ENCODE assay signal across 8 mouse cellular contexts in genomic region chr9:55311560-55311959, GRCm38 (mm10). TPM values are rescaled to one million over a fixed set of nuclear protein-coding genes. Genes with fewer than 3 reads are reported as not detected.
DNase-seq lines count a peak whose midpoint lies in the region; ATAC-seq and TF ChIP-seq lines count a peak whose summit lies in the region.

No protein-coding gene starts in this region.

- no peak overlapping the region for H3K9ac ChIP-seq in heart, embryonic 11.5 days (ENCODE audit: low read depth, low read length)
- no peak overlapping the region for H3K9ac ChIP-seq in midbrain, embryonic 12.5 days (replicated peaks)

- no peak for ATAC-seq in heart, embryonic 11.5 days (replicated peaks; ENCODE audit: insufficient number of reproducible peaks, low FRiP score, low TSS enrichment)
- ATAC-seq in midbrain, embryonic 12.5 days (ENCODE audit: low FRiP score, low read depth), result peak; percentile 44; the same call in 1 of the 2 replicates

- no peak for TF ChIP-seq POLR2A in spleen, adult 2 months (IDR thresholded peaks at IDR 0.05; ENCODE audit: low read depth, low read length)

- no peaks in the 10 kb centered on the region for H3K36me3 ChIP-seq in heart, embryonic 11.5 days (ENCODE audit: control insufficient read depth, insufficient read depth, low read length)
- H3K36me3 ChIP-seq in limb, embryonic 10.5 days, result no peaks in the 10 kb centered on the region
- H3K36me3 ChIP-seq in midbrain, embryonic 12.5 days, result no peaks in the 10 kb centered on the region
- H3K36me3 ChIP-seq in spleen, adult 2 months (ENCODE audit: control insufficient read depth, insufficient read depth, low read length), result no peaks in the 10 kb centered on the region

- no peak overlapping the region for H3K4me3 ChIP-seq in heart, embryonic 11.5 days (ENCODE audit: low read depth, low read length)
- H3K4me3 ChIP-seq in limb, embryonic 10.5 days, result no peak overlapping the region
- no peak overlapping the region for H3K4me3 ChIP-seq in midbrain, embryonic 12.5 days
- no peak overlapping the region for H3K4me3 ChIP-seq in spleen, adult 2 months (ENCODE audit: extremely low read depth, insufficient read depth, insufficient read length)

- H3K9me3 ChIP-seq in heart, embryonic 11.5 days (replicated peaks; ENCODE audit: control insufficient read depth, low read length), result no peaks in the 10 kb centered on the region
- no peaks in the 10 kb centered on the region for H3K9me3 ChIP-seq in limb, embryonic 10.5 days (replicated peaks)
- no peaks in the 10 kb centered on the region for H3K9me3 ChIP-seq in midbrain, embryonic 12.5 days

- H3K27ac ChIP-seq in heart, embryonic 11.5 days (ENCODE audit: low read depth, low read length), result no peak overlapping the region
- no peak overlapping the region for H3K27ac ChIP-seq in limb, embryonic 10.5 days
- H3K27ac ChIP-seq in midbrain, embryonic 12.5 days (replicated peaks), result no peak overlapping the region
- H3K27ac ChIP-seq in spleen, adult 2 months (ENCODE audit: insufficient read depth, low read length), result no peak overlapping the region

- no peaks in the 10 kb centered on the region for H3K27me3 ChIP-seq in heart, embryonic 11.5 days (ENCODE audit: control insufficient read depth, insufficient read depth, low read length)
- H3K27me3 ChIP-seq in limb, embryonic 10.5 days (ENCODE audit: low read depth, poor library complexity, severe bottlenecking), result no peaks in the 10 kb centered on the region
- H3K27me3 ChIP-seq in midbrain, embryonic 12.5 days, result no peaks in the 10 kb centered on the region
- no peaks in the 10 kb centered on the region for H3K27me3 ChIP-seq in spleen, adult 2 months (ENCODE audit: control insufficient read depth, insufficient read depth, low read length)

- no peak overlapping the region for H3K4me2 ChIP-seq in heart, embryonic 11.5 days
- no peak overlapping the region for H3K4me2 ChIP-seq in midbrain, embryonic 12.5 days (replicated peaks)

- WGBS in heart, embryonic 11.5 days (ENCODE audit: insufficient replicate concordance), result 3% methylated on average over 5 of the region's 5 CpGs
- WGBS in limb, embryonic 10.5 days, result 10% methylated on average over 5 of the region's 5 CpGs
- WGBS in midbrain, embryonic 12.5 days, result 11% methylated on average over 5 of the region's 5 CpGs
- 10% methylated on average over 5 of the region's 5 CpGs for WGBS in spleen, adult 2 months

- H3K4me1 ChIP-seq in heart, embryonic 11.5 days (ENCODE audit: control insufficient read depth, insufficient read depth, low read length), result no peaks in the 10 kb centered on the region
- no peaks in the 10 kb centered on the region for H3K4me1 ChIP-seq in limb, embryonic 10.5 days
- H3K4me1 ChIP-seq in midbrain, embryonic 12.5 days, result no peaks in the 10 kb centered on the region
- no peaks in the 10 kb centered on the region for H3K4me1 ChIP-seq in spleen, adult 2 months (ENCODE audit: control insufficient read depth, insufficient read depth, insufficient read length)

- intact Hi-C loops in gastrocnemius, postnatal 36 days (cut with DNase I), result no loop called here

- peak; percentile 67; the same call in 1 of the 2 replicates for TF ChIP-seq CTCF in spleen, adult 2 months (IDR thresholded peaks at IDR 0.05; ENCODE audit: extremely low read depth, insufficient read depth, insufficient read length, insufficient replicate concordance)

- DNase-seq in heart, adult 18-20 months, result peak; percentile 79 to 90
- peak; percentile 89 for DNase-seq in embryo, embryonic 10 days (ENCODE audit: low spot score)
- peak; percentile 19 to 47 for DNase-seq in gastrocnemius, postnatal 36 days
- peak; percentile 63 for DNase-seq in kidney, adult 18-20 months
- peak; percentile 74 for DNase-seq in limb, embryonic 10.5 days (ENCODE audit: low spot score)
- DNase-seq in spleen, adult 2 months (ENCODE audit: low read depth in 1 of 2, low spot score in 2 of 2), result peak; percentile 29 to 41

RNA-seq across cellular contexts. Expression of gene Nrg4, which starts 15.1 kb away (rescaled TPM):
- total RNA-seq in heart, adult 18-20 months (2021), result 1 to 10 TPM; 1.6 to 6.1 TPM
- polyA plus RNA-seq in heart, embryonic 11.5 days (2014; fragmentation: Nextera tagmentation; extraction: Ambion mirVana), result 1.2 and 1.4 TPM in 2 replicates
- under 1 TPM; 0.51 to 0.67 TPM for total RNA-seq in gastrocnemius, postnatal 36 days (2021)
- 1.1 and 1.4 TPM in 2 replicates for polyA plus RNA-seq in limb, embryonic 10.5 days (2016; fragmentation: Nextera tagmentation; extraction: Ambion mirVana)
- 1.4 and 1.7 TPM in 2 replicates for polyA plus RNA-seq in midbrain, embryonic 12.5 days (2016; fragmentation: Nextera tagmentation; extraction: Ambion mirVana)
- 0.28 and 0.46 TPM in 2 replicates for polyA plus RNA-seq in spleen, adult 2 months (2012; rRNA removed)

RNA-seq across cellular contexts. Expression of gene Tmem266, which starts 15.2 kb away (rescaled TPM):
- 1 to 10 TPM; 2.5 to 2.9 TPM for total RNA-seq in heart, adult 18-20 months (2021)
- polyA plus RNA-seq in heart, embryonic 11.5 days (2014; fragmentation: Nextera tagmentation; extraction: Ambion mirVana), result 0.09 TPM in 1 of 2 replicates, not detected in the other
- 1 to 10 TPM; 1.2 to 1.7 TPM for total RNA-seq in gastrocnemius, postnatal 36 days (2021)
- polyA plus RNA-seq in limb, embryonic 10.5 days (2016; fragmentation: Nextera tagmentation; extraction: Ambion mirVana), result 0.23 and 0.49 TPM in 2 replicates
- polyA plus RNA-seq in midbrain, embryonic 12.5 days (2016; fragmentation: Nextera tagmentation; extraction: Ambion mirVana), result 1.1 and 1.6 TPM in 2 replicates
- 0.08 and 0.19 TPM in 2 replicates for polyA plus RNA-seq in spleen, adult 2 months (2012; rRNA removed)

Comparison
In these comparisons a context has a peak if more than half of its experiments do, and no peak if none do; other contexts are left out.
1. DNase-seq: peak in every context shown above with its lines; median percentile 89 in embryo, embryonic 10 days; 84 in heart, adult 18-20 months; 74 in limb, embryonic 10.5 days; 63 in kidney, adult 18-20 months; 35 in spleen, adult 2 months; 33 in gastrocnemius, postnatal 36 days.